Mouse (Mus musculus) CD8-positive naive resting alpha-beta T cell, adult 2 months (primary cell): ENCODE results near the gene Swi5.

Experiments
- DNase-seq, 2 experiments: peaks; one replicate each; pipeline ENCODE4 v3.0.0; 2022; ENCODE audit warnings: low read depth in 2 of 2, low spot score in 2 of 2

Gene Swi5

GRCm38 (mm10) chr2:32260635-32261034 lies 27.2 kb downstream of the Swi5 start:
- DNase-seq: peak; percentile 57 to 77

GRCm38 (mm10) chr2:32259657-32260417 lies 28.0 kb downstream of the Swi5 start, which contains the start of gene Uck1:
TSS of gene Uck1 (minus strand) at chr2:32260159.
- DNase-seq: peak; percentile 76 to 80

GRCm38 (mm10) chr2:32258887-32259533 lies 28.9 kb downstream of the Swi5 start:
- DNase-seq: no peak

GRCm38 (mm10) chr2:32256273-32256672 lies 31.6 kb downstream of the Swi5 start:
- DNase-seq: no peak

- DNase-seq: no peak
These were observed 33.3 kb downstream of the Swi5 start for GRCm38 (mm10) chr2:32254563-32254962.

GRCm38 (mm10) chr2:32253352-32253751 lies 34.5 kb downstream of the Swi5 start:
- DNase-seq: no peak

GRCm38 (mm10) chr2:32252658-32253057 lies 35.2 kb downstream of the Swi5 start:
- DNase-seq: no peak

GRCm38 (mm10) chr2:32251791-32252527 lies 35.9 kb downstream of the Swi5 start:
- DNase-seq: no peak

- no peak for DNase-seq
These were observed 39.2 kb downstream of the Swi5 start for GRCm38 (mm10) chr2:32248377-32249361.

GRCm38 (mm10) chr2:32246741-32247140 lies 41.1 kb downstream of the Swi5 start:
- DNase-seq: no peak

GRCm38 (mm10) chr2:32242986-32243385 lies 44.9 kb downstream of the Swi5 start:
- DNase-seq: no peak

- no peak for DNase-seq
These were observed 47.3 kb downstream of the Swi5 start for GRCm38 (mm10) chr2:32240591-32240990.

- no peak for DNase-seq
These were observed 49.0 kb downstream of the Swi5 start for GRCm38 (mm10) chr2:32238708-32239435.

- DNase-seq: no peak
These were observed 50.3 kb downstream of the Swi5 start for GRCm38 (mm10) chr2:32237571-32237970.

GRCm38 (mm10) chr2:32236760-32237487 lies 51.0 kb downstream of the Swi5 start:
- DNase-seq: peak; percentile 25 to 43

- peak; percentile 85 to 86 for DNase-seq
These were observed 51.8 kb downstream of the Swi5 start, which contains the start of gene Pomt1 for GRCm38 (mm10) chr2:32235886-32236759. TSS of gene Pomt1 (plus strand) at chr2:32236590.

GRCm38 (mm10) chr2:32235433-32235832 lies 52.4 kb downstream of the Swi5 start:
- DNase-seq: no peak
